Mouse (Mus musculus) embryonic facial prominence, embryonic 15.5 days (tissue): ENCODE data around the gene Apoc1. TPM values are rescaled to one million over a fixed set of nuclear protein-coding genes. Genes with fewer than 3 reads are reported as not detected.

Experiments used
- ATAC-seq: fragments of 200-750 bp; cut with Nextera tagmentation; 2 replicates; pipeline ENCODE4 v1.8.0; 2017; ENCODE audit warnings: low read depth, moderate TSS enrichment; ENCODE audit not compliant: insufficient number of reproducible peaks, low FRiP score, low TSS enrichment
- H3K27ac ChIP-seq: fragments of 300-500 bp; sonication (generic); replicated peaks from 2 replicates; pipeline ENCODE4 v1.5.1; 2015; ENCODE audit warnings: mild to moderate bottlenecking, inconsistent platforms
- H3K27me3 ChIP-seq: fragments of 300-500 bp; sonication (generic); 2 replicates; pipeline ENCODE4 v1.6.1; 2015; ENCODE audit warnings: inconsistent platforms
- H3K36me3 ChIP-seq: fragments of 300-500 bp; sonication (generic); 2 replicates; pipeline ENCODE4 v1.6.1; 2015; ENCODE audit warnings: mild to moderate bottlenecking, inconsistent platforms
- H3K4me1 ChIP-seq: fragments of 300-500 bp; sonication (generic); 2 replicates; pipeline ENCODE4 v1.6.1; 2015; ENCODE audit warnings: inconsistent platforms
- H3K4me2 ChIP-seq: fragments of 300-500 bp; sonication (generic); replicated peaks from 2 replicates; pipeline ENCODE4 v1.6.1; 2015; ENCODE audit warnings: mild to moderate bottlenecking, inconsistent platforms
- H3K4me3 ChIP-seq: fragments of 300-500 bp; sonication (generic); replicated peaks from 2 replicates; pipeline ENCODE4 v1.5.1; 2015; ENCODE audit warnings: mild to moderate bottlenecking, inconsistent platforms
- H3K9ac ChIP-seq: fragments of 300-500 bp; sonication (generic); 2 replicates; pipeline ENCODE4 v1.6.1; 2015; ENCODE audit warnings: inconsistent platforms
- H3K9me3 ChIP-seq: fragments of 300-500 bp; sonication (generic); replicated peaks from 2 replicates; pipeline ENCODE4 v1.6.1; 2016; ENCODE audit warnings: inconsistent platforms
- WGBS: fragments of 180-500 bp; shearing (Covaris S2); methylation state at CpG from one replicate; pipeline ENCODE4 v1.1.7; 2015; 5-methylcytosine and 5-hydroxymethylcytosine counted together
- polyA plus RNA-seq: library from polyadenylated mRNA; unstranded; fragments of >200 nt; fragmentation: Nextera tagmentation; extraction: Ambion mirVana; gene quantifications from 2 replicates; pipeline ENCODE4 v1.2.1, GENCODE M21; 2015

The Apoc1 gene
- 38.9 and 45.8 TPM in 2 replicates for polyA plus RNA-seq

DNA sequence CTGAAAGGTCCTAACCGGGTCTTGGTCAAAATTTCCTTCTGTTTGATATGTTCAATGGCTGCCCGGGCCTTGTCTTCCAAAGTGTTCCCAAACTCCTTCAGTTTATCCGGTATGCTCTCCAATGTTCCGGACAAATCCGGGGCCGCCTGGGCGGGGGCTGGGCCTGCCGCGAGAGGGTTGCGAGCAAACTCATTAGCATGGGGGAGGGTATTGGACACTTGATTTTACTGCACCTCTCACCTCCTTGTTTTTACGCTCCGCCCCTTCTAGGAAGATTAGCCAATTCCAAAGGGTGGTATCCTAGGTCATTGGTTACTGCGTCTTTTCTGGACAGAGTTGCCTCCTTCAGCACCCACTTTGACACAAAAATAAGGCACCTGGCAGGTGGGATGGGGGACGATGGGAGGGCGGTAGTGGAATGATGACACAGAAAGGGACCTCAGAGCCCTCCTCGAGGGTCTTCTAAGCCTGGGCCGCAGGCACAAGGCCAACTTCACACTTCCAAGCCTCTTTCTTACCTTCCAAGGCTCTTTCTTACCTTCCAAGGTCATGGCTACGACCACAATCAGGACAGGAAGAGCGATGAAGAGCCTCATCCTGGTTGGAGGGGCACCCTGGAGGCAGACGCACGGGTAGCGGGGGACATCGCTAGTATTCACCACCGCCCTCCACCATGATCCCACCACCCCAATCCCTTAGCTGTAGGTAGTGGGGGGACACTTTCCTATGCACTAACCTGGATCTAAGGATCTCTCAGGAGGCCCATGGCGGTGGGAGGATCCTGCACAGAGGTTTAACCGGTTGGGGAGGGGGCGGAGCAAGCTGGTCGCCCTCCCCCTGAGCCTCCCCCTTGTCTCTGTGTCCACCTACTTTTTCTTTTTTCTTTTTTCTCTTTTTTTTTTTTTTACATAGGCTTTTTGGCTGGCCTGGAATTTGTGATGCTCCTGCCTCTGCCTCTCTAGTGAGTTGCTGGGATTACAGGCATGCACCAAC is at the start of gene Apoc1:
TSS of gene Apoc1 (minus strand) at position 788 of the 993 bp plus-strand sequence.
- WGBS, result 49% methylated on average over 28 of the region's 28 CpGs
- Histone ChIP-seq H3K4me3 (no peak within 1 kb of the TSS), H3K9me3 (no peaks in the 10 kb centered on the region), H3K27me3 (no peaks in the 10 kb centered on the region), H3K36me3 (peaks cover 9% of the 10 kb centered on the region), H3K4me2 (no peak within 1 kb of the TSS), H3K4me1 (peaks cover 16% of the 10 kb centered on the region; the same call in 1 of the 2 replicates), H3K9ac (no peak within 1 kb of the TSS), H3K27ac (0 out of 2 replicates have a peak within 1 kb of the TSS, but pooled peaks have one; percentile 17)
- ATAC-seq, result no peak

- peak overlapping the region; percentile 58 for H3K27ac ChIP-seq
- no peak overlapping the region for H3K9ac ChIP-seq
- H3K9me3 ChIP-seq, result no peaks in the 10 kb centered on the region
- H3K36me3 ChIP-seq, result peaks cover 30% of the 10 kb centered on the region
- peak; percentile 52 for ATAC-seq
- H3K4me3 ChIP-seq, result no peak overlapping the region
- no peaks in the 10 kb centered on the region for H3K27me3 ChIP-seq
- WGBS, result 11% methylated on average over 8 of the region's 8 CpGs
- H3K4me1 ChIP-seq, result peaks cover 25% of the 10 kb centered on the region
- H3K4me2 ChIP-seq, result peak overlapping the region; percentile 15
Observed at GRCm38 (mm10) chr7:19741329-19742031, 49.0 kb upstream of the Apoc1 start.

GRCm38 (mm10) chr7:19740269-19740668 is 47.8 kb upstream of the Apoc1 start:
- H3K4me1 ChIP-seq, result peaks cover 19% of the 10 kb centered on the region
- H3K4me2 ChIP-seq, result no peak overlapping the region
- ATAC-seq, result no peak
- H3K4me3 ChIP-seq, result no peak overlapping the region
- no peaks in the 10 kb centered on the region for H3K27me3 ChIP-seq
- WGBS, result 91% methylated on average over 11 of the region's 11 CpGs
- no peak overlapping the region for H3K9ac ChIP-seq
- H3K9me3 ChIP-seq, result no peaks in the 10 kb centered on the region
- H3K36me3 ChIP-seq, result peaks cover 37% of the 10 kb centered on the region
- no peak overlapping the region for H3K27ac ChIP-seq

GRCm38 (mm10) chr7:19738771-19739170 is 46.3 kb upstream of the Apoc1 start:
- H3K9ac ChIP-seq, result no peak overlapping the region
- no peak overlapping the region for H3K27ac ChIP-seq
- peaks cover 50% of the 10 kb centered on the region for H3K36me3 ChIP-seq
- no peaks in the 10 kb centered on the region for H3K9me3 ChIP-seq
- H3K4me1 ChIP-seq, result peaks cover 9% of the 10 kb centered on the region
- no peak overlapping the region for H3K4me2 ChIP-seq
- H3K4me3 ChIP-seq, result no peak overlapping the region
- no peaks in the 10 kb centered on the region for H3K27me3 ChIP-seq
- ATAC-seq, result no peak
- 90% methylated on average over 3 of the region's 3 CpGs for WGBS

DNA sequence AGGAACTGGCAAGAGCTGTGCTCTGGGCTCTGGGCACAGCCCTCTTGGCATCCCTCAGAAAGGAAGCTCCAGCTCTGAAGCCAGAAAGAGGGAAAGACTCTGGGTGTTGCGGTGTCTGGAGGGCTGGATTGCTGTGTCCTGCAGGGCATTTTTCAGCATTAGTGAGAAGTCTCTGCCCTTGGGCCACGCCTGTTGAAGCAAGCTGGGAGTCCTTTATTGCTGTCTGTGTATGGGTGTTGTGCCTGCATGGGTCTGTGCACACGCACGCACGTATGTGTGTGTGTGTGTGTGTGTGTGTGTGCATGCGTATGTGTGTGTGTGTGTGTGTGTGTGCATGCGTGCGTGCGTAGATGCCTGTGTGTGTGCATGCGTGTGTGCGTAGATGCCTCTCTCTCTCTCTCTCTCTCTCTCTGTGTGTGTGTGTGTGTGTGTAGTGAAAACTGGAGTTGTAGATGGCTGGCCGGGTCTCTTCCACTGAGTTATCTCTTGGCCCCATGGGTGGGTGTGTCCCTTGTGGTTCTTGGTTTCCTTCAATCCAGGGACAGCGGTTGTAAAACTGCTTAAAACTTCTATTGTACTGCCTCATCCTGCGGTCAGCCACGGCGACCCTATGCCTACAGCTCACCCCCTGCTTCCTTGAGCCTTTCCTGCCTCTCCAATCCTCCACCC is 44.1 kb upstream of the Apoc1 start:
- Histone ChIP-seq H3K9ac (no peak overlapping the region), H3K4me2 (no peak overlapping the region), H3K27me3 (no peaks in the 10 kb centered on the region), H3K4me1 (peaks cover 3% of the 10 kb centered on the region), H3K27ac (no peak overlapping the region), H3K9me3 (no peaks in the 10 kb centered on the region), H3K4me3 (no peak overlapping the region), H3K36me3 (peaks cover 64% of the 10 kb centered on the region)
- 91% methylated on average over 16 of the region's 16 CpGs for WGBS
- ATAC-seq, result no peak

DNA sequence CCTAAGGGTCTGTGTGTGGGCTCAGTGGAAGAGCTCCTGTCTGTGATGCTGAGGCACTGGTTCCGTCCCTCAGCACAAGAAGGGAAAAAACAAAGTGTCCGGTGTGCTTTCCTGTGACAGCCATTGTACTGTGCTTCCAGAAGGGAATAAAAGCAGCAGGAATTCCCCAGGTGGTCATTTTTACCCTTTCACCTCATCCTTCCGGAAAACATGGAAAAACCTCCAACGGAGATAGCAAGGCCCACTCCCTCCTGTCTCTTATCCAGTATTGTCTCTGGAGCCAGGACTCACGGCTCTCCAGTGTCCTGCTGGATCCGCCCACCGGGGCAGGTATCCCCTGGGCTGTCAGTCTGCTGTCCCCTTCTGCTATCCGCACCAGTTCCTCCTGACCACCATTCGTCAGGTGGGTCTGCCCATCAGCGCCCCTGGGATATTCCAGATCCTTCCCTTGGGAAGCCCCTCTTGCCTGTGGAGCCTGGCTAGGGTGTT is 41.8 kb upstream of the Apoc1 start:
- ATAC-seq, result no peak
- Histone ChIP-seq H3K4me2 (no peak overlapping the region), H3K9me3 (no peaks in the 10 kb centered on the region), H3K4me3 (no peak overlapping the region), H3K27me3 (no peaks in the 10 kb centered on the region), H3K27ac (no peak overlapping the region), H3K9ac (no peak overlapping the region), H3K36me3 (peaks cover 84% of the 10 kb centered on the region), H3K4me1 (no peaks in the 10 kb centered on the region)
- 86% methylated on average over 10 of the region's 10 CpGs for WGBS

GRCm38 (mm10) chr7:19726541-19726940 is 34.1 kb upstream of the Apoc1 start:
- Histone ChIP-seq H3K4me2 (no peak overlapping the region), H3K4me1 (no peaks in the 10 kb centered on the region)

DNA sequence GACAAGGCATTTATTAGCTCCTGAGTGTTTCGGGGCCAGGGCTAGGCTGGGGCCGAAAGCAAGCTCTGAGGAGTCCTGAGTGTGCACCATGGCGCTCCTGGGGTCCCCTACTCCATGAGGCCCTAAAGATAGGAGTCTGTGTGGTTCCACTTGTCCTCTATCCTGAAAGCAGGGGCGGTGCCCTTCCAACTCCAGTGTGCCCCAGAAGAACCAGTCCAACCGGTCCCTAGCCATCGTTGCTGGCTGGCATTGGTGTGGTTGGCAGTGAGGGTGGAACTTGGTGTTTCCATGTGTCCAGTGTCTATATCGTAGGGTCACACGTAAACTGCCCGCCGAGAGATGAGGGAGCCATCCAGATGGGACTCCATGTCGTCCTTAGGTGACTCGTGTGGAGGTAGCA is 31.7 kb upstream of the Apoc1 start:
- no peak overlapping the region for H3K9ac ChIP-seq
- H3K4me3 ChIP-seq, result no peak overlapping the region
- no peaks in the 10 kb centered on the region for H3K4me1 ChIP-seq
- peaks cover 91% of the 10 kb centered on the region for H3K36me3 ChIP-seq
- no peak overlapping the region for H3K4me2 ChIP-seq
- H3K27ac ChIP-seq, result no peak overlapping the region
- no peaks in the 10 kb centered on the region for H3K27me3 ChIP-seq
- peaks cover 13% of the 10 kb centered on the region; the same call in 1 of the 2 replicates for H3K9me3 ChIP-seq
- no peak for ATAC-seq
- WGBS, result 89% methylated on average over 12 of the region's 12 CpGs

More at GRCm38 (mm10) chr7:19726541-19726940, 34.1 kb upstream of the Apoc1 start:
- H3K27me3 ChIP-seq, result no peaks in the 10 kb centered on the region
- H3K4me3 ChIP-seq, result no peak overlapping the region
- WGBS, result 86% methylated on average over 4 of the region's 4 CpGs
- ATAC-seq, result no peak
- peaks cover 5% of the 10 kb centered on the region; the same call in 1 of the 2 replicates for H3K9me3 ChIP-seq
- H3K36me3 ChIP-seq, result peaks cover 95% of the 10 kb centered on the region
- H3K9ac ChIP-seq, result no peak overlapping the region
- H3K27ac ChIP-seq, result no peak overlapping the region

- no peaks in the 10 kb centered on the region for H3K27me3 ChIP-seq
- 81% methylated on average over 6 of the region's 6 CpGs for WGBS
- H3K4me3 ChIP-seq, result no peak overlapping the region
- H3K9me3 ChIP-seq, result peaks cover 13% of the 10 kb centered on the region; the same call in 1 of the 2 replicates
- H3K9ac ChIP-seq, result no peak overlapping the region
- no peaks in the 10 kb centered on the region for H3K4me1 ChIP-seq
- H3K27ac ChIP-seq, result no peak overlapping the region
- no peak overlapping the region for H3K4me2 ChIP-seq
- H3K36me3 ChIP-seq, result peaks cover 86% of the 10 kb centered on the region
- ATAC-seq, result no peak
Observed at GRCm38 (mm10) chr7:19722754-19723195, 30.3 kb upstream of the Apoc1 start.

- no peak overlapping the region for H3K27ac ChIP-seq
- H3K27me3 ChIP-seq, result no peaks in the 10 kb centered on the region
- no peak for ATAC-seq
- peaks cover 58% of the 10 kb centered on the region for H3K36me3 ChIP-seq
- no peak overlapping the region for H3K4me2 ChIP-seq
- peaks cover 13% of the 10 kb centered on the region; the same call in 1 of the 2 replicates for H3K9me3 ChIP-seq
- peaks cover 16% of the 10 kb centered on the region for H3K4me1 ChIP-seq
- 96% methylated on average over 4 of the region's 4 CpGs for WGBS
- H3K9ac ChIP-seq, result no peak overlapping the region
- H3K4me3 ChIP-seq, result no peak overlapping the region
Observed at GRCm38 (mm10) chr7:19719200-19719599, 26.7 kb upstream of the Apoc1 start.
